Mouse (Mus musculus): Measurements from ENCODE around the gene Cerkl. TPM values are rescaled to one million over a fixed set of nuclear protein-coding genes. Genes with fewer than 3 reads are reported as not detected.

Gene Cerkl
- polyA plus RNA-seq, 1 experiment = 1.8 TPM

DNA sequence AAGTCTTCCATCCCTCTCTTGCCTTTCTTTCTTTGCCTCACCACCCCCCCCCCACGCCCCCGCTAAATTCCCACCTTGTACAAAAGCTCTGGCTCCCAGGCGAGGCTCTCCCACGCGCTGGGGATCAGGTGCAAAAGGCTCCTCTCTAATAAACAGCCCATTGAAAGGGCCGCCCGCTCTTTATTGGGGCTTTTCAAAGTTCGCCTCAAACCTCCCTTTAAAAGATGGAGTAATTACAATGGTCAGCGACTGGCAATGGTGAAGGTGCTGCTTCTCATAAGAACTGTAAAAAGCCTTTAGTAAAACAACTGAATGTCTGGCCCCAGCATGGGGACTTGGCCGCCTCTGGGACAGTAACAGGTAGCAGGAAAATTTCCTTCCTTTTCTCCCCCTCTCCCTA, 939 bp downstream of the Cerkl start:
- Histone ChIP-seq H3K4me3 (ENCODE audit: low read depth, low read length) (peak overlapping the region; percentile 52), H3K27me3 (ENCODE audit: control insufficient read depth, insufficient read depth, low read length, poor library complexity, severe bottlenecking) (peaks cover 5% of the 10 kb centered on the region; the same call in 1 of the 2 replicates), H3K9ac (ENCODE audit: low read depth, poor library complexity, severe bottlenecking) (peak overlapping the region; percentile 59), H3K4me1 (ENCODE audit: control insufficient read depth, insufficient read depth, low read length) (no peaks in the 10 kb centered on the region), H3K36me3 (ENCODE audit: control insufficient read depth, insufficient read depth, low read length, poor library complexity, severe bottlenecking) (no peaks in the 10 kb centered on the region), H3K9me3 (replicated peaks; ENCODE audit: control insufficient read depth, insufficient read depth, low read length, poor library complexity, severe bottlenecking) (no peaks in the 10 kb centered on the region), H3K27ac (ENCODE audit: insufficient read depth, low read length) (no peak overlapping the region)
- TF ChIP-seq EP300 (IDR thresholded peaks at IDR 0.05; ENCODE audit: insufficient read depth, low read depth, low read length) (no peak), POLR2A (IDR thresholded peaks at IDR 0.05; ENCODE audit: insufficient read depth, low read length) (no peak), CTCF (IDR thresholded peaks at IDR 0.05; ENCODE audit: low read depth, low read length) (no peak)

DNA sequence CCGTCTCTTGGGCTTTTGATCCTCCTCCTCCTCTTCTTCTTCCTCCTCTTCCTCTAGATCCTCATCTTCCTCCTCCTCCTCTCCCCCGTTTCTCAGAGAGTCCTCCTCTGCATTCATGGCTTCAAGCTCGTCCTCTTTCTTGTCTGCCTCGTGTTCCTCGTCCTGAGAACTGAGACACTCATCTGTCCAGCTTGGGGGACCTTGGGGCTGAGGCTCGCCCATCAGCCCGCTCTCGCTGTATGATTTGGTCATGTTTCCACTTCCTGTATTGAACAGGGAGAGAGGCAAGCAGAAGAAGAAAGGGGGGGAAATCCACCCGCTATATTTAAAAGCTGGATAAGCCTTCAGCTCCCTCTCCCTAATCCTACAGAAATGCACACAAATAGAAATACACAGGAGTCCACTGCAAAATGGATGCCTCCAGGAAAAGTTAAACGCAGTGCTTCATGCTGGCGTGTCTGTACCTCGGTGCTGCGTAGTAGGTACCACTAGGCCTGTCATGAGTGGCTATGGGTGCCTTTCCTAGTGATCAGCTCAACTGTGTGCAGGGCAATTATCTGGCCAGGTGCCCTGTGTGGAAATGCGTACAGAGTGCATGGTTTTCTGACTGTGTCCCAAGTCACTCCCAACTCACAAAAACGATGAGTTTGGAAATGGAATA, 1.7 kb downstream of the Cerkl start:
- peak overlapping the region; percentile 46 for H3K9ac ChIP-seq (ENCODE audit: low read depth, poor library complexity, severe bottlenecking)
- no peak overlapping the region for H3K27ac ChIP-seq (ENCODE audit: insufficient read depth, low read length)
- no peak for TF ChIP-seq POLR2A (IDR thresholded peaks at IDR 0.05; ENCODE audit: insufficient read depth, low read length)
- no peak for TF ChIP-seq CTCF (IDR thresholded peaks at IDR 0.05; ENCODE audit: low read depth, low read length)
- TF ChIP-seq EP300 (IDR thresholded peaks at IDR 0.05; ENCODE audit: insufficient read depth, low read depth, low read length) = no peak
- H3K4me3 ChIP-seq (ENCODE audit: low read depth, low read length) = peak overlapping the region; percentile 65
- H3K9me3 ChIP-seq (replicated peaks; ENCODE audit: control insufficient read depth, insufficient read depth, low read length, poor library complexity, severe bottlenecking) = no peaks in the 10 kb centered on the region
- no peaks in the 10 kb centered on the region for H3K4me1 ChIP-seq (ENCODE audit: control insufficient read depth, insufficient read depth, low read length)
- peaks cover 5% of the 10 kb centered on the region; the same call in 1 of the 2 replicates for H3K27me3 ChIP-seq (ENCODE audit: control insufficient read depth, insufficient read depth, low read length, poor library complexity, severe bottlenecking)
- no peaks in the 10 kb centered on the region for H3K36me3 ChIP-seq (ENCODE audit: control insufficient read depth, insufficient read depth, low read length, poor library complexity, severe bottlenecking)

DNA sequence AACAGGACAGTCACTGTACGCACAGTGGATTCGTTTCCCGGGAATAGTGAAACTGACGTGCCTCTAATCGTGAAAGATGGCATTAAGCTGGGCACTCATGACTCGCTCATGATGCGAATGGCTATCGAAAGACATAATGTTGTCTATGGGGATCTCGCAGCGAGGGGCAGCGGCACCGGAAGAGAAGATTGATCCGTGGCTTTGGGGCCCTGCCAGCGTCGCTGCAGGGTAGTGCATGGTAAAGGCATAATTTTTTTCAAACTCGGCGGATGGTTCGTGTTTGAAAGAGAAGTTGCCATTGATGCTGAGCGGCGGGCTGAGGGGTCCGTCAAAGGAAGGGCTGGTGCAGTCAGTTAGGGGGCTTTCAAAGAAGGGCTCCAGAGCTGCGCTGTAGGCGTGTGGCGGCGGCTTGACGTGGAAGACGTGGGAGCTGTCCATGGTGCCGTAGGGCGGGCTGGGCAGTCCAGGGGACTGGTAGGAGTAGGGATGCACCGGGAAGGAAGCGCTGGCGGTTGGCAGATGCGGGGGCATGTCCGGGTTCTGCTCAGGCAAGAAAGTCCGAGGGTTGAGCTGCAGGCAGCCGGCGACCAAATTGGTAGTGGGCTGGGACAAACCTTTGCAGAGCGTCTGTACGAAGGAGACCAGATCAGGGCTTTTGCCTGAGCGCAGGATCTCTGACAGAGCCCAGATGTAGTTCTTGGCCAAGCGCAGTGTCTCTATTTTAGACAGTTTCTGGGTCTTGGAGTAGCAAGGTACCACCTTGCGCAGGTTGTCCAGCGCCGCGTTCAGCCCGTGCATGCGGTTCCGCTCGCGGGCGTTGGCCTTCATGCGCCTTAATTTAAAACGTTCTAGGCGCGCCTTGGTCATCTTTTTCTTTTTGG, 2.4 kb downstream of the Cerkl start:
- Histone ChIP-seq H3K27ac (ENCODE audit: insufficient read depth, low read length) (no peak overlapping the region), H3K27me3 (ENCODE audit: control insufficient read depth, insufficient read depth, low read length, poor library complexity, severe bottlenecking) (peaks cover 5% of the 10 kb centered on the region; the same call in 1 of the 2 replicates), H3K9ac (ENCODE audit: low read depth, poor library complexity, severe bottlenecking) (peak overlapping the region; percentile 46), H3K4me1 (ENCODE audit: control insufficient read depth, insufficient read depth, low read length) (no peaks in the 10 kb centered on the region), H3K4me3 (ENCODE audit: low read depth, low read length) (peak overlapping the region; percentile 65), H3K36me3 (ENCODE audit: control insufficient read depth, insufficient read depth, low read length, poor library complexity, severe bottlenecking) (no peaks in the 10 kb centered on the region), H3K9me3 (replicated peaks; ENCODE audit: control insufficient read depth, insufficient read depth, low read length, poor library complexity, severe bottlenecking) (no peaks in the 10 kb centered on the region)
- TF ChIP-seq CTCF (IDR thresholded peaks at IDR 0.05; ENCODE audit: low read depth, low read length) (no peak), POLR2A (IDR thresholded peaks at IDR 0.05; ENCODE audit: insufficient read depth, low read length) (no peak), EP300 (IDR thresholded peaks at IDR 0.05; ENCODE audit: insufficient read depth, low read depth, low read length) (peak; percentile 88)

DNA sequence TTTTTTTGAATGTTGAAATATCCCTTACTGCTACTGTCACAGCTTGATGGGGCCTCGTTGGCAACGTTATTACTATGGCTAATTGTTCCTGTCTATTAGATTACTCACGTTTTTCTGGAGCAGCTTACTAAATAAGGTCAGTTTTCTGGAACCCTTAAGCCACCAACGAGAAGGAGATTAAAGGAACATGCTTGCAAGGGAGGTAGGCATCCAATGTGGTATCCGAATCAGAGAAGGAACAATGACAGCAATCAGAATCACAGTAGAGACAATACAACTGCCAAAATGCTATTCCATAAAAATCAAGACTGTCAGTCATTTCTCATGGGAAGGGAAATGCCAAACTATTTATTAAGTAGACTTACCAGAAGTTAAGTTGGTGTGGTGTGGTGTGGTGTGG, 5.1 kb downstream of the Cerkl start:
- H3K9ac ChIP-seq (ENCODE audit: low read depth, poor library complexity, severe bottlenecking) = no peak overlapping the region

DNA sequence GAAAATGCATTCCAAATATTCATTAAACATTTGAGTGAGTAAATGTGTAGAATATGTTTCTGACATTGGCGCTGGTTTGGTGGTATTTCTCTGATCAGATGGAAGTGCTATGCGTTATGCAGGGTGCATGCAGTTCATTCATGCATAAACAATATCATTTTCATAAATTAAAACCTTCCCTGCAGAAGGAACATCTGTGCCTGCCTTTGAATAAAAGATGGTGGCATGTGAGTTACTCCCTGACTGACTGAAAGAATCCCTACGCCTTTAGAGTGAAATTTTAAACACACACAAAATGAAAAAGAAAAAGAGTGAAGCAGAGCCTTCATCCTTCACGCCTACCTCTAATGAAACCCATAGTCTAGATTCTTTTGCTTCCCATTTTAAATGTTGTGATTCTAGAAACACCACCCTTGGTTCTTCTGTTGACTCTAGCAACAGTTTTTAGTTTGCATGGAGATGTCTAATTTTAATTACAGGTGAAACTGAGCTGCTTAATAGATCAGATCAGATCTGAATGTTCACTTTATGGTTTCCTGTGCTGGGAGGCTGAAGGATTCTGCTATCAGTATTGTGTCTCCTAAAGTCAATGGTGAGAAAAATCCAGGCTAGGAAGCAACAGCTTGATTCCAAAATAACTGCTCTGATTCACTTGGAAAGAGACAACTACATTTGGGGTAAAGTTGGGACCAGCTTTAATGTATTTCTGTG, 5.7 kb downstream of the Cerkl start:
- H3K36me3 ChIP-seq (ENCODE audit: control insufficient read depth, insufficient read depth, low read length, poor library complexity, severe bottlenecking) = no peaks in the 10 kb centered on the region
- no peaks in the 10 kb centered on the region for H3K4me1 ChIP-seq (ENCODE audit: control insufficient read depth, insufficient read depth, low read length)
- peaks cover 4% of the 10 kb centered on the region; the same call in 1 of the 2 replicates for H3K27me3 ChIP-seq (ENCODE audit: control insufficient read depth, insufficient read depth, low read length, poor library complexity, severe bottlenecking)
- H3K27ac ChIP-seq (ENCODE audit: insufficient read depth, low read length) = no peak overlapping the region
- TF ChIP-seq POLR2A (IDR thresholded peaks at IDR 0.05; ENCODE audit: insufficient read depth, low read length) = no peak
- no peaks in the 10 kb centered on the region for H3K9me3 ChIP-seq (replicated peaks; ENCODE audit: control insufficient read depth, insufficient read depth, low read length, poor library complexity, severe bottlenecking)
- H3K4me3 ChIP-seq (ENCODE audit: low read depth, low read length) = no peak overlapping the region
- no peak overlapping the region for H3K9ac ChIP-seq (ENCODE audit: low read depth, poor library complexity, severe bottlenecking)

More for the DNA sequence above, 5.1 kb downstream of the Cerkl start:
- no peaks in the 10 kb centered on the region for H3K36me3 ChIP-seq (ENCODE audit: control insufficient read depth, insufficient read depth, low read length, poor library complexity, severe bottlenecking)
- no peak overlapping the region for H3K27ac ChIP-seq (ENCODE audit: insufficient read depth, low read length)
- TF ChIP-seq POLR2A (IDR thresholded peaks at IDR 0.05; ENCODE audit: insufficient read depth, low read length) = no peak
- no peak for TF ChIP-seq CTCF (IDR thresholded peaks at IDR 0.05; ENCODE audit: low read depth, low read length)
- TF ChIP-seq EP300 (IDR thresholded peaks at IDR 0.05; ENCODE audit: insufficient read depth, low read depth, low read length) = no peak
- no peak overlapping the region for H3K4me3 ChIP-seq (ENCODE audit: low read depth, low read length)
- H3K9me3 ChIP-seq (replicated peaks; ENCODE audit: control insufficient read depth, insufficient read depth, low read length, poor library complexity, severe bottlenecking) = no peaks in the 10 kb centered on the region
- peaks cover 5% of the 10 kb centered on the region; the same call in 1 of the 2 replicates for H3K27me3 ChIP-seq (ENCODE audit: control insufficient read depth, insufficient read depth, low read length, poor library complexity, severe bottlenecking)
- H3K4me1 ChIP-seq (ENCODE audit: control insufficient read depth, insufficient read depth, low read length) = no peaks in the 10 kb centered on the region

Measured in ES-Bruce4 (cell line).